Mouse (Mus musculus): ENCODE results near the gene Best1. TPM values are rescaled to one million over a fixed set of nuclear protein-coding genes. Genes with fewer than 3 reads are reported as not detected.
A peak's percentile ranks its signal among the peaks of the same experiment; 100 is the strongest.

Best1 gene
- polyA plus RNA-seq, 1 experiment from 2014 or later: 0.64 TPM

GRCm38 (mm10) chr19:9968081-9968787, 33.2 kb downstream of the Best1 start:
- no peaks in the 10 kb centered on the region for H3K27me3 ChIP-seq (replicated peaks; ENCODE audit: control insufficient read depth, insufficient read depth, low read length)
- H3K9ac ChIP-seq (ENCODE audit: low read length): no peak overlapping the region
- ATAC-seq (replicated peaks; ENCODE audit: low FRiP score, low TSS enrichment, low read depth): no peak
- H3K4me3 ChIP-seq (ENCODE audit: low read depth, low read length): no peak overlapping the region
- no peak overlapping the region for H3K4me2 ChIP-seq (ENCODE audit: low read length)
- H3K4me1 ChIP-seq (replicated peaks; ENCODE audit: control insufficient read depth, insufficient read depth, low read length): no peaks in the 10 kb centered on the region
- 83% methylated on average over 8 of the region's 10 CpGs for WGBS
- H3K9me3 ChIP-seq (ENCODE audit: control insufficient read depth, low read length): no peaks in the 10 kb centered on the region
- no peak for DNase-seq (ENCODE audit: low spot score)
- no peaks in the 10 kb centered on the region for H3K36me3 ChIP-seq (ENCODE audit: control insufficient read depth, insufficient read depth, low read length)
- no peak overlapping the region for H3K27ac ChIP-seq (ENCODE audit: low read depth)

GRCm38 (mm10) chr19:9966096-9966867, 35.2 kb downstream of the Best1 start:
- no peaks in the 10 kb centered on the region for H3K4me1 ChIP-seq (replicated peaks; ENCODE audit: control insufficient read depth, insufficient read depth, low read length)
- no peaks in the 10 kb centered on the region for H3K27me3 ChIP-seq (replicated peaks; ENCODE audit: control insufficient read depth, insufficient read depth, low read length)
- no peak overlapping the region for H3K9ac ChIP-seq (ENCODE audit: low read length)
- no peaks in the 10 kb centered on the region for H3K36me3 ChIP-seq (ENCODE audit: control insufficient read depth, insufficient read depth, low read length)
- H3K9me3 ChIP-seq (ENCODE audit: control insufficient read depth, low read length): no peaks in the 10 kb centered on the region
- DNase-seq (ENCODE audit: low spot score) (no peak), ATAC-seq (replicated peaks; ENCODE audit: low FRiP score, low TSS enrichment, low read depth) (no peak)
- WGBS: 61% methylated on average over 2 of the region's 2 CpGs
- H3K27ac ChIP-seq (ENCODE audit: low read depth): no peak overlapping the region
- H3K4me3 ChIP-seq (ENCODE audit: low read depth, low read length): no peak overlapping the region
- no peak overlapping the region for H3K4me2 ChIP-seq (ENCODE audit: low read length)

GRCm38 (mm10) chr19:9964205-9964916, 37.1 kb downstream of the Best1 start:
- Histone ChIP-seq H3K4me1 (replicated peaks; ENCODE audit: control insufficient read depth, insufficient read depth, low read length) (no peaks in the 10 kb centered on the region), H3K4me2 (ENCODE audit: low read length) (no peak overlapping the region), H3K27ac (ENCODE audit: low read depth) (no peak overlapping the region), H3K27me3 (replicated peaks; ENCODE audit: control insufficient read depth, insufficient read depth, low read length) (no peaks in the 10 kb centered on the region), H3K9me3 (ENCODE audit: control insufficient read depth, low read length) (no peaks in the 10 kb centered on the region), H3K36me3 (ENCODE audit: control insufficient read depth, insufficient read depth, low read length) (no peaks in the 10 kb centered on the region), H3K9ac (ENCODE audit: low read length) (no peak overlapping the region), H3K4me3 (ENCODE audit: low read depth, low read length) (no peak overlapping the region)
- ATAC-seq (replicated peaks; ENCODE audit: low FRiP score, low TSS enrichment, low read depth) (no peak), DNase-seq (ENCODE audit: low spot score) (no peak)
- WGBS: 12% methylated on average over 7 of the region's 7 CpGs

GRCm38 (mm10) chr19:9960769-9961168, 40.7 kb downstream of the Best1 start:
- DNase-seq (ENCODE audit: low spot score) (no peak), ATAC-seq (replicated peaks; ENCODE audit: low FRiP score, low TSS enrichment, low read depth) (no peak)
- Histone ChIP-seq H3K27me3 (replicated peaks; ENCODE audit: control insufficient read depth, insufficient read depth, low read length) (no peaks in the 10 kb centered on the region), H3K4me1 (replicated peaks; ENCODE audit: control insufficient read depth, insufficient read depth, low read length) (no peaks in the 10 kb centered on the region), H3K36me3 (ENCODE audit: control insufficient read depth, insufficient read depth, low read length) (no peaks in the 10 kb centered on the region), H3K9ac (ENCODE audit: low read length) (no peak overlapping the region), H3K9me3 (ENCODE audit: control insufficient read depth, low read length) (no peaks in the 10 kb centered on the region), H3K4me2 (ENCODE audit: low read length) (no peak overlapping the region), H3K4me3 (ENCODE audit: low read depth, low read length) (no peak overlapping the region), H3K27ac (ENCODE audit: low read depth) (no peak overlapping the region)
- 79% methylated on average over 5 of the region's 5 CpGs for WGBS

GRCm38 (mm10) chr19:9957965-9958364, 43.5 kb downstream of the Best1 start:
- Histone ChIP-seq H3K4me1 (replicated peaks; ENCODE audit: control insufficient read depth, insufficient read depth, low read length) (peaks cover 13% of the 10 kb centered on the region), H3K27me3 (replicated peaks; ENCODE audit: control insufficient read depth, insufficient read depth, low read length) (no peaks in the 10 kb centered on the region), H3K36me3 (ENCODE audit: control insufficient read depth, insufficient read depth, low read length) (no peaks in the 10 kb centered on the region), H3K9ac (ENCODE audit: low read length) (no peak overlapping the region), H3K4me2 (ENCODE audit: low read length) (no peak overlapping the region), H3K4me3 (ENCODE audit: low read depth, low read length) (no peak overlapping the region), H3K27ac (ENCODE audit: low read depth) (no peak overlapping the region), H3K9me3 (ENCODE audit: control insufficient read depth, low read length) (no peaks in the 10 kb centered on the region)
- DNase-seq (ENCODE audit: low spot score): no peak
- ATAC-seq (replicated peaks; ENCODE audit: low FRiP score, low TSS enrichment, low read depth): no peak
- WGBS: 89% methylated on average over 5 of the region's 5 CpGs

- no peak overlapping the region for H3K9ac ChIP-seq (ENCODE audit: low read length)
- WGBS: 75% methylated on average over 4 of the region's 4 CpGs
- H3K4me1 ChIP-seq (replicated peaks; ENCODE audit: control insufficient read depth, insufficient read depth, low read length): peaks cover 13% of the 10 kb centered on the region
- no peak overlapping the region for H3K4me2 ChIP-seq (ENCODE audit: low read length)
- ATAC-seq (replicated peaks; ENCODE audit: low FRiP score, low TSS enrichment, low read depth) (no peak), DNase-seq (ENCODE audit: low spot score) (no peak)
- H3K4me3 ChIP-seq (ENCODE audit: low read depth, low read length): no peak overlapping the region
- H3K9me3 ChIP-seq (ENCODE audit: control insufficient read depth, low read length): no peaks in the 10 kb centered on the region
- H3K36me3 ChIP-seq (ENCODE audit: control insufficient read depth, insufficient read depth, low read length): no peaks in the 10 kb centered on the region
- H3K27me3 ChIP-seq (replicated peaks; ENCODE audit: control insufficient read depth, insufficient read depth, low read length): no peaks in the 10 kb centered on the region
- no peak overlapping the region for H3K27ac ChIP-seq (ENCODE audit: low read depth)
These were observed 44.6 kb downstream of the Best1 start for GRCm38 (mm10) chr19:9956624-9957388.

GRCm38 (mm10) chr19:9955438-9955837, 46.0 kb downstream of the Best1 start:
- Histone ChIP-seq H3K4me3 (ENCODE audit: low read depth, low read length) (no peak overlapping the region), H3K4me2 (ENCODE audit: low read length) (no peak overlapping the region), H3K36me3 (ENCODE audit: control insufficient read depth, insufficient read depth, low read length) (no peaks in the 10 kb centered on the region), H3K27ac (ENCODE audit: low read depth) (peak overlapping the region; percentile 84), H3K27me3 (replicated peaks; ENCODE audit: control insufficient read depth, insufficient read depth, low read length) (no peaks in the 10 kb centered on the region), H3K9me3 (ENCODE audit: control insufficient read depth, low read length) (no peaks in the 10 kb centered on the region), H3K9ac (ENCODE audit: low read length) (no peak overlapping the region), H3K4me1 (replicated peaks; ENCODE audit: control insufficient read depth, insufficient read depth, low read length) (peaks cover 13% of the 10 kb centered on the region)
- WGBS: 74% methylated on average over 1 of the region's 1 CpGs
- ATAC-seq (replicated peaks; ENCODE audit: low FRiP score, low TSS enrichment, low read depth): no peak
- DNase-seq (ENCODE audit: low spot score): no peak

GRCm38 (mm10) chr19:9954811-9955202, 46.6 kb downstream of the Best1 start:
- H3K9me3 ChIP-seq (ENCODE audit: control insufficient read depth, low read length): no peaks in the 10 kb centered on the region
- H3K9ac ChIP-seq (ENCODE audit: low read length): peak overlapping the region; percentile 36
- peaks cover 13% of the 10 kb centered on the region for H3K4me1 ChIP-seq (replicated peaks; ENCODE audit: control insufficient read depth, insufficient read depth, low read length)
- no peak overlapping the region for H3K4me3 ChIP-seq (ENCODE audit: low read depth, low read length)
- peak overlapping the region; percentile 31 for H3K4me2 ChIP-seq (ENCODE audit: low read length)
- DNase-seq (ENCODE audit: low spot score) (peak; percentile 71), ATAC-seq (replicated peaks; ENCODE audit: low FRiP score, low TSS enrichment, low read depth) (peak; percentile 23; the same call in 1 of the 2 replicates)
- H3K27ac ChIP-seq (ENCODE audit: low read depth): peak overlapping the region; percentile 84
- H3K36me3 ChIP-seq (ENCODE audit: control insufficient read depth, insufficient read depth, low read length): no peaks in the 10 kb centered on the region
- no peaks in the 10 kb centered on the region for H3K27me3 ChIP-seq (replicated peaks; ENCODE audit: control insufficient read depth, insufficient read depth, low read length)
- 28% methylated on average over 5 of the region's 5 CpGs for WGBS

Measured in intestine, embryonic 14.5 days (tissue).